Mouse (Mus musculus) mesoderm, embryonic 11.5 days (tissue): ENCODE data around the gene Cacna1e.

Experiments
- DNase-seq: peaks from one replicate; pipeline ENCODE4 v3.0.0-alpha.2; 2012; ENCODE audit warnings: low read depth, low spot score

Gene Cacna1e

GRCm38 (mm10) chr1:154409051-154409450 lies 475.2 kb downstream of the Cacna1e start:
- no peak for DNase-seq

DNA sequence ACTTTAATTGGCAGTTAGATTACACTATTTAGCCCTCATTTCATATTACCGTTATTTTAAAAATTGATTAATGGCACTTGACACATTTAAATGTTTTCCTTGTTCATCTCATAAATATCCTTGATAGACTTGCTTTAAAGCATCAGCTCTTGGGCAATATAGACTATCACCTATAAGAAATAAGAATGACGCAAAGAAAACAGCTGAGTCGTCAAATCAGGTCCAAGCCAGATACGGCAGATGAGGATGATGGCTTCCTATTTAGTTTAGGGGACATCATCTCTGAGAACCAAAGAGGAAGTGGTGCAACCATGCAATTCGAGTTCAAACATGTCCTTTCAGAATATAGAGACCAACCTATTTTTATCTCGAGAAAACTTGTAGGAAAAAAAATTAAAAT lies 492.3 kb downstream of the Cacna1e start:
- no peak for DNase-seq
